Mouse (Mus musculus): ENCODE results near the gene Dusp28. TPM values are rescaled to one million over a fixed set of nuclear protein-coding genes. Genes with fewer than 3 reads are reported as not detected.
A peak's percentile ranks its signal among the peaks of the same experiment; 100 is the strongest.

Dusp28 gene
- polyA plus RNA-seq, 1 experiment from 2014 or later, result 14.4 TPM

- H3K36me3 ChIP-seq (ENCODE audit: control insufficient read depth, insufficient read depth, low read length), result no peaks in the 10 kb centered on the region
- no peaks in the 10 kb centered on the region for H3K9me3 ChIP-seq (ENCODE audit: control insufficient read depth, low read length)
- no peaks in the 10 kb centered on the region for H3K27me3 ChIP-seq (ENCODE audit: control insufficient read depth, insufficient read depth, low read length)
- DNase-seq (no peak), ATAC-seq (ENCODE audit: low FRiP score, low TSS enrichment) (no peak)
- H3K4me1 ChIP-seq (ENCODE audit: control insufficient read depth, insufficient read depth, low read length), result no peaks in the 10 kb centered on the region
- H3K4me2 ChIP-seq (ENCODE audit: low read length), result no peak overlapping the region
- no peak overlapping the region for H3K9ac ChIP-seq (replicated peaks; ENCODE audit: low read length)
- H3K4me3 ChIP-seq (replicated peaks; ENCODE audit: low read depth, low read length), result no peak overlapping the region
- H3K27ac ChIP-seq (replicated peaks; ENCODE audit: low read depth, low read length), result no peak overlapping the region
- WGBS, result 66% methylated on average over 12 of the region's 12 CpGs
Observed at GRCm38 (mm10) chr1:92877431-92877978, 29.3 kb upstream of the Dusp28 start.

DNA sequence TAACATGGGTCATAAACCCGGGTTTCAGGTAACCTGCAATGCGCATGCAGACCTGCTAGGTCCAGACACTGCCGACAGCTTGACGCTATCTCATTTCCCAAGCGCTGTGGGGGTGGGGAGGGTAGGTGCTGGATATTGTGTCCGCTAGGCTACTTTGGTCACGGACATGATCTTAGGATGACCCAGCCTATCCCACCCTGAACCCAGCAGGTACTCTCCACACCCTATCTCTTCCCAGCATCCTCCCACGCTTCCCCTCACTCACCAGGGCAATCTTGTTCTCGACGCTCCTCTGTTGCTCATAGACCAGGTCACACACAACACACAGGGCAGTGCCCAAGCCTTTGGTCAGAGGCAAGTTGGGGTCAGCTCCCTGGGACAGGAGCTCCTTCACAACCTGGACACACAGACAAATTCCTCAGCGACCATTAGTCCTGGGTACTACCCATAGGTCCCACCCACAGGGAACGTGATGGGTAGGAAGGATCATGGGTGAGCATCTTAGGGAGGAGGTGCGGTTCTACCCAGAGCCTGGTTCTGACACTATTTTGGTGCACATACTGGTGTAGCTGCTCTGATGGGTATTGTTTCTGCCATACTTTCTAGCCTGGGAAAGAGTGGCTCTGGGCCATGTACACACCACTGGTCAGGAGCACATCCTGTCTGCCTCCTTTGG lies 28.6 kb upstream of the Dusp28 start:
- ATAC-seq (ENCODE audit: low FRiP score, low TSS enrichment) (no peak), DNase-seq (no peak)
- Histone ChIP-seq H3K4me2 (ENCODE audit: low read length) (no peak overlapping the region), H3K27me3 (ENCODE audit: control insufficient read depth, insufficient read depth, low read length) (no peaks in the 10 kb centered on the region), H3K9ac (replicated peaks; ENCODE audit: low read length) (no peak overlapping the region), H3K4me1 (ENCODE audit: control insufficient read depth, insufficient read depth, low read length) (no peaks in the 10 kb centered on the region), H3K36me3 (ENCODE audit: control insufficient read depth, insufficient read depth, low read length) (no peaks in the 10 kb centered on the region), H3K4me3 (replicated peaks; ENCODE audit: low read depth, low read length) (no peak overlapping the region), H3K27ac (replicated peaks; ENCODE audit: low read depth, low read length) (no peak overlapping the region), H3K9me3 (ENCODE audit: control insufficient read depth, low read length) (no peaks in the 10 kb centered on the region)
- 88% methylated on average over 13 of the region's 13 CpGs for WGBS

- no peak for DNase-seq
Observed at GRCm38 (mm10) chr1:92879266-92879665, 27.5 kb upstream of the Dusp28 start.

DNA sequence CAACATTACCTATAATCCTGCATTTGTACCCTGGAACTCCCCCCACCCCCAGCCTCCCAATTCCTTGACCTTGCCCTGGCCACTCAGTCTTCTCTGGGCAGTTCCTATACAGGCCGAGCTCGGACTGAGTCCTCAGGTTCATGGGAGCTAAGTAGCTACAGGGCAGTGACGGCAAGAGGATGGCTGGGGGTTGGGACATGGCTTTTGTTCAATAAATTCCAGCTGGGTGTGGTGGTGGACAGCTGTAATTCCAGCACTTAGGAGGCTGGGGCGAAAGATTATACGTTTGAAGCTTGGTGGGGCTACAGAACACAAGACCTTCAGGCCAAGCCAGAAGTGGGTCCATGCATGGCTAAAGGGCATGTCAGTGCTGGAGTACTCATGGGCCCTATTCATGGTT lies 26.7 kb upstream of the Dusp28 start:
- Histone ChIP-seq H3K4me2 (ENCODE audit: low read length) (no peak overlapping the region), H3K9me3 (ENCODE audit: control insufficient read depth, low read length) (no peaks in the 10 kb centered on the region), H3K27me3 (ENCODE audit: control insufficient read depth, insufficient read depth, low read length) (no peaks in the 10 kb centered on the region), H3K4me3 (replicated peaks; ENCODE audit: low read depth, low read length) (no peak overlapping the region), H3K9ac (replicated peaks; ENCODE audit: low read length) (no peak overlapping the region), H3K36me3 (ENCODE audit: control insufficient read depth, insufficient read depth, low read length) (no peaks in the 10 kb centered on the region), H3K4me1 (ENCODE audit: control insufficient read depth, insufficient read depth, low read length) (no peaks in the 10 kb centered on the region), H3K27ac (replicated peaks; ENCODE audit: low read depth, low read length) (no peak overlapping the region)
- WGBS, result 87% methylated on average over 5 of the region's 5 CpGs
- ATAC-seq (ENCODE audit: low FRiP score, low TSS enrichment) (no peak), DNase-seq (no peak)

More at GRCm38 (mm10) chr1:92879266-92879665, 27.5 kb upstream of the Dusp28 start:
- no peaks in the 10 kb centered on the region for H3K27me3 ChIP-seq (ENCODE audit: control insufficient read depth, insufficient read depth, low read length)
- 86% methylated on average over 12 of the region's 12 CpGs for WGBS
- H3K4me3 ChIP-seq (replicated peaks; ENCODE audit: low read depth, low read length), result no peak overlapping the region
- no peaks in the 10 kb centered on the region for H3K4me1 ChIP-seq (ENCODE audit: control insufficient read depth, insufficient read depth, low read length)
- no peaks in the 10 kb centered on the region for H3K9me3 ChIP-seq (ENCODE audit: control insufficient read depth, low read length)
- no peaks in the 10 kb centered on the region for H3K36me3 ChIP-seq (ENCODE audit: control insufficient read depth, insufficient read depth, low read length)
- H3K27ac ChIP-seq (replicated peaks; ENCODE audit: low read depth, low read length), result no peak overlapping the region
- H3K4me2 ChIP-seq (ENCODE audit: low read length), result no peak overlapping the region
- H3K9ac ChIP-seq (replicated peaks; ENCODE audit: low read length), result no peak overlapping the region
- ATAC-seq (ENCODE audit: low FRiP score, low TSS enrichment), result no peak

- H3K4me1 ChIP-seq (ENCODE audit: control insufficient read depth, insufficient read depth, low read length), result no peaks in the 10 kb centered on the region
- H3K27ac ChIP-seq (replicated peaks; ENCODE audit: low read depth, low read length), result no peak overlapping the region
- H3K4me2 ChIP-seq (ENCODE audit: low read length), result no peak overlapping the region
- no peak overlapping the region for H3K4me3 ChIP-seq (replicated peaks; ENCODE audit: low read depth, low read length)
- H3K36me3 ChIP-seq (ENCODE audit: control insufficient read depth, insufficient read depth, low read length), result no peaks in the 10 kb centered on the region
- no peak overlapping the region for H3K9ac ChIP-seq (replicated peaks; ENCODE audit: low read length)
- H3K27me3 ChIP-seq (ENCODE audit: control insufficient read depth, insufficient read depth, low read length), result no peaks in the 10 kb centered on the region
- WGBS, result 90% methylated on average over 6 of the region's 6 CpGs
- H3K9me3 ChIP-seq (ENCODE audit: control insufficient read depth, low read length), result no peaks in the 10 kb centered on the region
- no peak for ATAC-seq (ENCODE audit: low FRiP score, low TSS enrichment)
- DNase-seq, result no peak
Observed at GRCm38 (mm10) chr1:92881982-92882381, 24.8 kb upstream of the Dusp28 start.

DNA sequence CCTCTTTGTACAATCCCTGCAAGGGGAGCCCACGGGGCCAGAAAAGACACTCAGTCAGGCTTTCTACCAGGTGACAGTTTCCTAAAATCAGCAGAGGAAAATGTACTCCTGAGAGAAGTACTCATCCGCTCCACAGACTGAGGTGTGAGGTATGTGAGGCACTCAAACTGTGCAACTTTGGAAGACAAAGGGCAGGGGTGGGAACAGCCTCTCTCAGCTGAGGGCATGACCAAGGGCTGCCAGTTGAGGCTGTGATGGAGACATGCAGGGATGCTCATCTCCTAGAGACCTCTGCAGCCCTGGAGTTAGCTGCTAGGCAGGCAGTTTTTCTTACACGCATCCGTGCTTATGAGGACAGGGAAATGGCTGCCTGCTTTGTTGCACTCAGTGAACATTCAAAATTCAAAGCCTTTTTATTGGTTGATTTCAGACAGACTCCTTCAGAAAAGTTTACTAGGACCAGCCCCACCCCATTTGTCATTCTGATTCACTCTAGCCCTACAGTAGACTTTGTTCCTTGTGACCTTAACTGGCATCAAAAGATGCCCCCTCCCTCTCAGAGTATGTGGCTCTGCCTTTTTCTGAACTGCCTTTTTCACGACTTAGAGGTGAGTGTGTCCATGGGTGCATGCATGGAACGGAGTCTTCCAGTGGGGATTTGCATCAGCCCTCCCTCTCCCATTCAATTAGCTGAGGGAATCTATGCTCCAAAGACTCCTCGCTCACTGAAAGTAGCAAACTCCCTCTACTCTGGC lies 17.7 kb upstream of the Dusp28 start:
- H3K36me3 ChIP-seq (ENCODE audit: control insufficient read depth, insufficient read depth, low read length), result no peaks in the 10 kb centered on the region
- no peak for ATAC-seq (ENCODE audit: low FRiP score, low TSS enrichment)
- no peaks in the 10 kb centered on the region for H3K4me1 ChIP-seq (ENCODE audit: control insufficient read depth, insufficient read depth, low read length)
- no peak overlapping the region for H3K4me3 ChIP-seq (replicated peaks; ENCODE audit: low read depth, low read length)
- DNase-seq, result no peak
- H3K27me3 ChIP-seq (ENCODE audit: control insufficient read depth, insufficient read depth, low read length), result no peaks in the 10 kb centered on the region
- H3K9me3 ChIP-seq (ENCODE audit: control insufficient read depth, low read length), result no peaks in the 10 kb centered on the region
- H3K9ac ChIP-seq (replicated peaks; ENCODE audit: low read length), result no peak overlapping the region
- no peak overlapping the region for H3K27ac ChIP-seq (replicated peaks; ENCODE audit: low read depth, low read length)
- H3K4me2 ChIP-seq (ENCODE audit: low read length), result no peak overlapping the region
- WGBS, result 81% methylated on average over 7 of the region's 7 CpGs

DNA sequence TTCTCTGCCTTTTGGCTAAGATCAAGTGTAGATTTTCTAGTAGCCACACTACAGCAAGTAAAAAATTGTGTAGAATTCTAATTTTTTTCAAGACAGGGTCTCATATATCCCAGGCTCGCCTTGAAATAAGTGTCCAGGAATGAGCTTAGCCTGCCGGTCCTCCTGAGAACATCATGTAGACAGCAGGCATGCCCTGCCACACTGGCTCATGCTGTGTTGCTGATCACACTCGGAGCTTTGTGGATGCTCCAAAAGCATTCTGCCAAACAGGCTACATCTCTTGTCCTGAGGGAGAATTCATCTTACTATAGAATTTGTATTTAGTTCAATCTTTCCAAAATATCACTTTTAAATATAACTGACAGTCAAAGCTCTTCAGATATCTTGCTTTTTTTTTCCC lies 14.0 kb upstream of the Dusp28 start:
- Histone ChIP-seq H3K9ac (replicated peaks; ENCODE audit: low read length) (no peak overlapping the region), H3K36me3 (ENCODE audit: control insufficient read depth, insufficient read depth, low read length) (no peaks in the 10 kb centered on the region), H3K27me3 (ENCODE audit: control insufficient read depth, insufficient read depth, low read length) (no peaks in the 10 kb centered on the region), H3K27ac (replicated peaks; ENCODE audit: low read depth, low read length) (no peak overlapping the region), H3K4me3 (replicated peaks; ENCODE audit: low read depth, low read length) (no peak overlapping the region), H3K4me1 (ENCODE audit: control insufficient read depth, insufficient read depth, low read length) (no peaks in the 10 kb centered on the region), H3K9me3 (ENCODE audit: control insufficient read depth, low read length) (no peaks in the 10 kb centered on the region), H3K4me2 (ENCODE audit: low read length) (no peak overlapping the region)
- DNase-seq (no peak), ATAC-seq (ENCODE audit: low FRiP score, low TSS enrichment) (no peak)
- 63% methylated on average over 3 of the region's 3 CpGs for WGBS

DNA sequence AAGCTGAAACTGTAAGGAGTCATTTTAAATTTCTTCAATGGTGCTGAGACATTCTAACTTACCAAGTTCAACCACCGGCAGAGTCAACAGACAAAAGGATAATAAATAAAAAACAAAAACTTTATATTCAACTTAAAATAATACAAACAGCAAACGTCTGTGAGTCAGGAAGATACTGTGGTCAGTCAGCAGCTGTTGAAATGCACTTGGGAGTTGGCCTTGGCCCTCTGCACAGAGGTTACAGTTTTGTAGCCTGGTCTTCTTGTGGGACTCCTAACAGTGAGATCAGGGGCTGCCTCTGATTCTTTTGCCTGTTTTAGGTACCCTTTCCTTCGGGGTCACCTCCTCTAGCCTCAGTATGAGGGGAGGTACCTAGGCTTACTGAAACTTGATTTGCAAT lies 12.9 kb upstream of the Dusp28 start:
- no peak overlapping the region for H3K4me3 ChIP-seq (replicated peaks; ENCODE audit: low read depth, low read length)
- no peak overlapping the region for H3K27ac ChIP-seq (replicated peaks; ENCODE audit: low read depth, low read length)
- H3K27me3 ChIP-seq (ENCODE audit: control insufficient read depth, insufficient read depth, low read length), result no peaks in the 10 kb centered on the region
- DNase-seq, result no peak
- no peaks in the 10 kb centered on the region for H3K4me1 ChIP-seq (ENCODE audit: control insufficient read depth, insufficient read depth, low read length)
- H3K4me2 ChIP-seq (ENCODE audit: low read length), result no peak overlapping the region
- no peaks in the 10 kb centered on the region for H3K9me3 ChIP-seq (ENCODE audit: control insufficient read depth, low read length)
- 77% methylated on average over 3 of the region's 3 CpGs for WGBS
- no peaks in the 10 kb centered on the region for H3K36me3 ChIP-seq (ENCODE audit: control insufficient read depth, insufficient read depth, low read length)
- no peak for ATAC-seq (ENCODE audit: low FRiP score, low TSS enrichment)
- H3K9ac ChIP-seq (replicated peaks; ENCODE audit: low read length), result no peak overlapping the region

- ATAC-seq (ENCODE audit: low FRiP score, low TSS enrichment) (peak; percentile 48; the same call in 1 of the 2 replicates), DNase-seq (peak; percentile 89)
- Histone ChIP-seq H3K4me3 (replicated peaks; ENCODE audit: low read depth, low read length) (no peak overlapping the region), H3K27ac (replicated peaks; ENCODE audit: low read depth, low read length) (no peak overlapping the region), H3K9me3 (ENCODE audit: control insufficient read depth, low read length) (no peaks in the 10 kb centered on the region), H3K4me2 (ENCODE audit: low read length) (no peak overlapping the region), H3K4me1 (ENCODE audit: control insufficient read depth, insufficient read depth, low read length) (no peaks in the 10 kb centered on the region), H3K36me3 (ENCODE audit: control insufficient read depth, insufficient read depth, low read length) (no peaks in the 10 kb centered on the region), H3K9ac (replicated peaks; ENCODE audit: low read length) (no peak overlapping the region), H3K27me3 (ENCODE audit: control insufficient read depth, insufficient read depth, low read length) (no peaks in the 10 kb centered on the region)
- WGBS, result 11% methylated on average over 3 of the region's 3 CpGs
Observed at GRCm38 (mm10) chr1:92895089-92895488, 11.7 kb upstream of the Dusp28 start.
